Mouse (Mus musculus): Measurements from ENCODE around the gene Ift172. TPM values are rescaled to one million over a fixed set of nuclear protein-coding genes. Genes with fewer than 3 reads are reported as not detected.

The Ift172 gene
- 10 to 100 TPM; 28.9 to 38.1 TPM for total RNA-seq (2021)
- polyA plus RNA-seq (2012; rRNA removed) = 29.5 and 30.1 TPM in 2 replicates
- long read RNA-seq, full-length matches to known transcripts = 10 of 15 reads
- long read RNA-seq, partial matches to known transcripts = 1 of 15 reads
- long read RNA-seq, other reads (novel, unspliced or antisense) = 4 of 15 reads

- DNase-seq = peak; percentile 98
Measured at GRCm38 (mm10) chr5:31290521-31291360, at the start of gene Ift172. TSS of gene Ift172 (minus strand) at chr5:31291116.

- peak; percentile 64 for DNase-seq
Measured at GRCm38 (mm10) chr5:31328255-31328654, 37.3 kb upstream of the Ift172 start.

GRCm38 (mm10) chr5:31326850-31327249 lies 35.9 kb upstream of the Ift172 start:
- DNase-seq = peak; percentile 4

GRCm38 (mm10) chr5:31324085-31324484 lies 33.2 kb upstream of the Ift172 start:
- no peak for DNase-seq

GRCm38 (mm10) chr5:31322776-31323175 lies 31.9 kb upstream of the Ift172 start:
- DNase-seq = no peak

GRCm38 (mm10) chr5:31312806-31313205 lies 21.9 kb upstream of the Ift172 start:
- no peak for DNase-seq

GRCm38 (mm10) chr5:31303093-31303492 lies 12.2 kb upstream of the Ift172 start:
- no peak for DNase-seq

- no peak for DNase-seq
Measured at GRCm38 (mm10) chr5:31301866-31302265, 10.9 kb upstream of the Ift172 start.

- no peak for DNase-seq
Measured at GRCm38 (mm10) chr5:31298486-31298885, 7.6 kb upstream of the Ift172 start.

- DNase-seq = no peak
Measured at GRCm38 (mm10) chr5:31297981-31298380, 7.1 kb upstream of the Ift172 start.

- DNase-seq = peak; percentile 13
Measured at GRCm38 (mm10) chr5:31297047-31297757, 6.3 kb upstream of the Ift172 start, which contains the start of gene Gckr. TSS of gene Gckr (plus strand) at chr5:31297443.

- peak; percentile 48 for DNase-seq
Measured at GRCm38 (mm10) chr5:31295606-31296141, 4.8 kb upstream of the Ift172 start, which contains the start of gene Fndc4. TSS of gene Fndc4 (minus strand) at chr5:31296080.

GRCm38 (mm10) chr5:31294964-31295605 lies 4.2 kb upstream of the Ift172 start:
- DNase-seq = peak; percentile 55

GRCm38 (mm10) chr5:31291361-31291688 lies 409 bp upstream of the Ift172 start:
- DNase-seq = no peak

GRCm38 (mm10) chr5:31289626-31290230 lies 1.2 kb downstream of the Ift172 start:
- no peak for DNase-seq

GRCm38 (mm10) chr5:31288655-31289054 lies 2.3 kb downstream of the Ift172 start:
- DNase-seq = no peak

GRCm38 (mm10) chr5:31288225-31288624 lies 2.7 kb downstream of the Ift172 start:
- DNase-seq = no peak

- no peak for DNase-seq
Measured at GRCm38 (mm10) chr5:31279245-31279988, 11.5 kb downstream of the Ift172 start.

- no peak for DNase-seq
Measured at GRCm38 (mm10) chr5:31273018-31273417, 17.9 kb downstream of the Ift172 start.

- no peak for DNase-seq
Measured at GRCm38 (mm10) chr5:31267686-31268085, 23.2 kb downstream of the Ift172 start.

- no peak for DNase-seq
Measured at GRCm38 (mm10) chr5:31266101-31266500, 24.8 kb downstream of the Ift172 start.

Data from adrenal gland, adult 2 months (tissue).